Mouse (Mus musculus) thymus, adult 2 months (tissue): ENCODE data around the gene Svs3b. TPM values are rescaled to one million over a fixed set of nuclear protein-coding genes. Genes with fewer than 3 reads are reported as not detected.
"Not testable (repeated sequence)": the region's sequence is repeated elsewhere in the genome, so short reads cannot be mapped to it uniquely, and the experiment has no call there.

ENCODE experiments used
- DNase-seq: peaks from one replicate; pipeline ENCODE4 v3.0.0; 2021
- H3K27ac ChIP-seq: fragments of 200-500 bp; 2 replicates; pipeline ENCODE4 v1.5.1; 2012; ENCODE audit warnings: low read length, control low read depth; ENCODE audit not compliant: control insufficient read depth, insufficient read depth
- H3K27me3 ChIP-seq: fragments of 200-500 bp; 2 replicates; pipeline ENCODE4 v1.6.1; 2012; ENCODE audit warnings: mild to moderate bottlenecking, low read length, moderate library complexity, mixed read lengths; ENCODE audit not compliant: control insufficient read depth, insufficient read depth
- H3K36me3 ChIP-seq: fragments of 200-500 bp; 2 replicates; pipeline ENCODE4 v1.6.1; 2012; ENCODE audit warnings: mild to moderate bottlenecking, low read length, moderate library complexity; ENCODE audit not compliant: control insufficient read depth, insufficient read depth
- H3K4me1 ChIP-seq: fragments of 200-500 bp; replicated peaks from 2 replicates; pipeline ENCODE4 v1.6.1; 2012; ENCODE audit warnings: low read length; ENCODE audit not compliant: control insufficient read depth, insufficient read depth
- H3K4me3 ChIP-seq: fragments of 200-500 bp; 2 replicates; pipeline ENCODE4 v1.5.1; 2012; ENCODE audit warnings: mild to moderate bottlenecking, low read length, control low read depth, moderate library complexity; ENCODE audit not compliant: control insufficient read depth, insufficient read depth
- CTCF ChIP-seq: fragments of 200-500 bp; IDR thresholded peaks from 2 replicates; pipeline ENCODE4 v1.5.1; 2012; ENCODE audit warnings: mild to moderate bottlenecking, control low read depth, low read length, moderate library complexity, borderline replicate concordance; ENCODE audit not compliant: control insufficient read depth, poor library complexity, insufficient read depth; ENCODE audit errors: extremely low read depth
- POLR2A ChIP-seq: fragments of 200-500 bp; IDR thresholded peaks from 2 replicates; pipeline ENCODE4 v1.6.1; 2012; ENCODE audit warnings: mild to moderate bottlenecking, low read length, control low read depth, moderate library complexity; ENCODE audit not compliant: control insufficient read depth, poor library complexity, insufficient read depth; ENCODE audit errors: extremely low read depth
- WGBS: fragments of 180-500 bp; shearing (Covaris S2); methylation state at CpG from one replicate; pipeline ENCODE4 v1.1.7; 2018; 5-methylcytosine and 5-hydroxymethylcytosine counted together
- polyA plus RNA-seq: library from polyadenylated mRNA; depleted of rRNA; stranded (reverse); fragments of >200 nt; gene quantifications from 2 replicates; pipeline ENCODE4 v1.2.3, GENCODE M21; 2012; rRNA removed

Svs3b gene
- polyA plus RNA-seq, 1 experiment: not detected

GRCm38 (mm10) chr2:164219295-164219694 is 37.1 kb downstream of the Svs3b start:
- Histone ChIP-seq H3K4me1 (no peaks in the 10 kb centered on the region), H3K36me3 (no peaks in the 10 kb centered on the region), H3K4me3 (no peak overlapping the region), H3K27ac (no peak overlapping the region), H3K27me3 (no peaks in the 10 kb centered on the region)
- TF ChIP-seq CTCF: no peak
- WGBS: 42% methylated on average over 9 of the region's 9 CpGs
- DNase-seq: no peak

- H3K27me3 ChIP-seq: no peaks in the 10 kb centered on the region
- 93% methylated on average over 5 of the region's 5 CpGs for WGBS
- H3K36me3 ChIP-seq: no peaks in the 10 kb centered on the region
- H3K4me1 ChIP-seq: no peaks in the 10 kb centered on the region
- H3K4me3 ChIP-seq: no peak overlapping the region
- TF ChIP-seq POLR2A (no peak), CTCF (no peak)
- DNase-seq: no peak
- H3K27ac ChIP-seq: no peak overlapping the region
Measured at GRCm38 (mm10) chr2:164212711-164213110, 43.7 kb downstream of the Svs3b start.

GRCm38 (mm10) chr2:164210892-164211291 is 45.5 kb downstream of the Svs3b start:
- WGBS: 90% methylated on average over 4 of the region's 4 CpGs
- Histone ChIP-seq H3K36me3 (no peaks in the 10 kb centered on the region), H3K27me3 (no peaks in the 10 kb centered on the region), H3K4me1 (no peaks in the 10 kb centered on the region), H3K27ac (no peak overlapping the region), H3K4me3 (no peak overlapping the region)
- TF ChIP-seq CTCF (no peak), POLR2A (no peak)
- no peak for DNase-seq

GRCm38 (mm10) chr2:164206676-164207075 is 49.8 kb downstream of the Svs3b start:
- H3K4me3 ChIP-seq: no peak overlapping the region
- H3K27ac ChIP-seq: no peak overlapping the region
- DNase-seq: no peak
- 49% methylated on average over 4 of the region's 4 CpGs for WGBS
- no peaks in the 10 kb centered on the region for H3K36me3 ChIP-seq
- H3K4me1 ChIP-seq: no peaks in the 10 kb centered on the region
- TF ChIP-seq CTCF (no peak), POLR2A (no peak)
- no peaks in the 10 kb centered on the region for H3K27me3 ChIP-seq

- DNase-seq, H3K27me3 ChIP-seq: not testable (repeated sequence)
- 95% methylated on average over 10 of the region's 10 CpGs for WGBS
Measured at GRCm38 (mm10) chr2:164206011-164206410, 50.4 kb downstream of the Svs3b start.

More at GRCm38 (mm10) chr2:164206011-164206410, 50.4 kb downstream of the Svs3b start:
- H3K4me3 ChIP-seq, H3K27ac ChIP-seq, H3K36me3 ChIP-seq, H3K4me1 ChIP-seq: not testable (repeated sequence)

Other genes with a start within 250 kb of the Svs3b start
- gene Pabpc1l, start 231.2 kb downstream of the Svs3b start, polyA plus RNA-seq: 0.51 and 0.97 TPM in 2 replicates
- gene Stk4, start 186.3 kb downstream of the Svs3b start, polyA plus RNA-seq: 85.1 and 90.1 TPM in 2 replicates
- 83.7 and 93.8 TPM in 2 replicates for gene Tomm34, start 185.5 kb downstream of the Svs3b start, polyA plus RNA-seq
- 0.07 TPM in 1 of 2 replicates, not detected in the other for gene Kcns1, start 85.5 kb downstream of the Svs3b start, polyA plus RNA-seq
- gene Wfdc5, start 73.9 kb downstream of the Svs3b start, polyA plus RNA-seq: 0.11 and 0.65 TPM in 2 replicates
- gene Wfdc12, start 66.0 kb downstream of the Svs3b start, polyA plus RNA-seq: 0.42 TPM in 1 of 2 replicates, not detected in the other
- gene Wfdc15a, start 56.5 kb downstream of the Svs3b start, polyA plus RNA-seq: not detected in 2 replicates
- gene Wfdc15b, start 35.0 kb downstream of the Svs3b start, polyA plus RNA-seq: not detected in 2 replicates
- gene Svs2, start 18.2 kb downstream of the Svs3b start, polyA plus RNA-seq: not detected in 2 replicates
- 0.15 TPM in 1 of 2 replicates, not detected in the other for gene Svs4, start 21.8 kb upstream of the Svs3b start, polyA plus RNA-seq
- not detected in 2 replicates for gene Svs3a, start 32.6 kb upstream of the Svs3b start, polyA plus RNA-seq
- not detected in 2 replicates for gene Svs6, start 60.1 kb upstream of the Svs3b start, polyA plus RNA-seq
- gene Svs5, start 76.1 kb upstream of the Svs3b start, polyA plus RNA-seq: not detected in 2 replicates
- gene Slpi, start 132.5 kb upstream of the Svs3b start, polyA plus RNA-seq: 4.9 and 7.5 TPM in 2 replicates
- 0.24 TPM in 1 of 2 replicates, not detected in the other for gene Rbpjl, start 146.5 kb upstream of the Svs3b start, polyA plus RNA-seq
- gene Matn4, start 148.5 kb upstream of the Svs3b start, polyA plus RNA-seq: 0.82 and 0.93 TPM in 2 replicates
- gene Sdc4, start 187.2 kb upstream of the Svs3b start, polyA plus RNA-seq: 18.6 TPM in 2 replicates
- 183 and 220 TPM in 2 replicates for gene Sys1, start 200.3 kb upstream of the Svs3b start, polyA plus RNA-seq
- 27.8 and 35.3 TPM in 2 replicates for gene Gm20458, start 204.3 kb upstream of the Svs3b start, polyA plus RNA-seq
- gene Trp53tg5, start 217.1 kb upstream of the Svs3b start, polyA plus RNA-seq: not detected in 2 replicates
- 19.6 and 24.8 TPM in 2 replicates for gene Dbndd2, start 229.5 kb upstream of the Svs3b start, polyA plus RNA-seq
- 146 and 202 TPM in 2 replicates for gene Pigt, start 240.9 kb upstream of the Svs3b start, polyA plus RNA-seq